29 mouse cellular contexts compared by ENCODE assay signal in genomic region chr12:86004627-86005026, GRCm38 (mm10).
DNase-seq lines count a peak whose midpoint lies in the region; ATAC-seq and TF ChIP-seq lines count a peak whose summit lies in the region.
"Had no signal": no experiment of that assay in that cellular context is flagged by ENCODE, and none has a peak within 500 bp of the region (broad histone marks: within the 10 kb centered on the region; RNA-seq: fewer than 3 reads in every experiment).

No protein-coding gene starts in this region.

- no peaks in the 10 kb centered on the region for H3K36me3 ChIP-seq in liver, embryonic 11.5 days (ENCODE audit: control insufficient read depth, insufficient read depth, low read length)
- no peaks in the 10 kb centered on the region for H3K36me3 ChIP-seq in liver, embryonic 14.5 days (replicated peaks; ENCODE audit: control insufficient read depth, insufficient read depth, low read depth)
- H3K36me3 ChIP-seq in midbrain, embryonic 16.5 days (ENCODE audit: control insufficient read depth, insufficient read depth, low read length) = no peaks in the 10 kb centered on the region
- H3K36me3 ChIP-seq in forebrain, embryonic 11.5 days (ENCODE audit: control insufficient read depth, insufficient read depth, low read length) = no peaks in the 10 kb centered on the region
- H3K36me3 ChIP-seq: heart, embryonic 12.5 days; heart, embryonic 15.5 days; hindbrain, embryonic 10.5 days had no signal

- no peak overlapping the region for H3K27ac ChIP-seq in liver, embryonic 11.5 days (ENCODE audit: low read depth, low read length)
- no peak overlapping the region for H3K27ac ChIP-seq in liver, embryonic 14.5 days
- H3K27ac ChIP-seq in midbrain, embryonic 16.5 days (ENCODE audit: low read length) = no peak overlapping the region
- H3K27ac ChIP-seq in forebrain, embryonic 11.5 days (ENCODE audit: low read depth, low read length) = no peak overlapping the region
- H3K27ac ChIP-seq: forebrain, embryonic 13.5 days; heart, embryonic 15.5 days; hindbrain, embryonic 10.5 days; hindbrain, embryonic 14.5 days; hindbrain, postnatal 0 days had no signal

- no peak for TF ChIP-seq CTCF in liver, embryonic 14.5 days (IDR thresholded peaks at IDR 0.05; ENCODE audit: low read depth)

- no peaks in the 10 kb centered on the region for H3K27me3 ChIP-seq in liver, embryonic 11.5 days (replicated peaks; ENCODE audit: control insufficient read depth, insufficient read depth, low read length)
- no peaks in the 10 kb centered on the region for H3K27me3 ChIP-seq in liver, embryonic 14.5 days (ENCODE audit: control insufficient read depth, insufficient read depth, low read length)
- no peaks in the 10 kb centered on the region for H3K27me3 ChIP-seq in midbrain, embryonic 16.5 days (ENCODE audit: control insufficient read depth, insufficient read depth, low read depth, low read length)
- no peaks in the 10 kb centered on the region for H3K27me3 ChIP-seq in forebrain, embryonic 11.5 days (ENCODE audit: control insufficient read depth, insufficient read depth, low read length)
- H3K27me3 ChIP-seq: CH12.LX; forebrain, embryonic 13.5 days; heart, embryonic 12.5 days; heart, embryonic 15.5 days; Patski had no signal

- H3K9me3 ChIP-seq in liver, embryonic 11.5 days (ENCODE audit: control insufficient read depth, low read length) = no peaks in the 10 kb centered on the region
- no peaks in the 10 kb centered on the region for H3K9me3 ChIP-seq in liver, embryonic 14.5 days (ENCODE audit: control insufficient read depth, low read length)
- H3K9me3 ChIP-seq in midbrain, embryonic 16.5 days (replicated peaks; ENCODE audit: control insufficient read depth, low read length, poor library complexity, severe bottlenecking) = no peaks in the 10 kb centered on the region
- H3K9me3 ChIP-seq in forebrain, embryonic 11.5 days (ENCODE audit: control insufficient read depth, low read length) = no peaks in the 10 kb centered on the region
- H3K9me3 ChIP-seq: forebrain, embryonic 13.5 days; G1E; heart, embryonic 12.5 days; heart, embryonic 15.5 days; hindbrain, embryonic 10.5 days had no signal

- 96% methylated on average over 3 of the region's 3 CpGs for WGBS in liver, embryonic 11.5 days
- WGBS in liver, embryonic 14.5 days (ENCODE audit: insufficient replicate concordance) = 75% methylated on average over 3 of the region's 3 CpGs
- WGBS in midbrain, embryonic 16.5 days = 100% methylated on average over 3 of the region's 3 CpGs
- WGBS in forebrain, embryonic 11.5 days = 96% methylated on average over 3 of the region's 3 CpGs

- no peak overlapping the region for H3K9ac ChIP-seq in liver, embryonic 11.5 days (ENCODE audit: low read depth, low read length)
- H3K9ac ChIP-seq in liver, embryonic 14.5 days (replicated peaks) = no peak overlapping the region
- H3K9ac ChIP-seq in midbrain, embryonic 16.5 days (ENCODE audit: low read depth, low read length) = no peak overlapping the region
- H3K9ac ChIP-seq in forebrain, embryonic 11.5 days (ENCODE audit: low read length) = no peak overlapping the region
- H3K9ac ChIP-seq: forebrain, embryonic 13.5 days; heart, embryonic 12.5 days; heart, embryonic 15.5 days; hindbrain, embryonic 14.5 days had no signal

- no peak for DNase-seq in liver, embryonic 11.5 days (ENCODE audit: low spot score)
- no peak for DNase-seq in liver
- peak; percentile 10 for DNase-seq in c-Kit-positive CD71-positive TER-119-negative erythroid progenitor cells, embryonic 14.5 days (ENCODE audit: low read depth)
- peak in 1 of 3 experiments; percentile 11 for DNase-seq in liver, embryonic 14.5 days (ENCODE audit: low read depth in 3 of 3, low spot score in 3 of 3)
- DNase-seq in cerebellum, adult 11 months = no peak
- no peak for DNase-seq in forebrain, embryonic 11.5 days (ENCODE audit: low spot score)
- DNase-seq: adrenal gland, postnatal 10 days; adrenal gland, postnatal 36 days; B cell, adult 2 months; cerebellum, adult 18-20 months; cerebellum, adult 9-10 months; cerebellum, postnatal 14 days; gastrocnemius, postnatal 10 days; gastrocnemius, postnatal 36 days; heart, postnatal 10 days; heart, postnatal 36 days had no signal

- H3K4me1 ChIP-seq in liver, embryonic 11.5 days (replicated peaks; ENCODE audit: control insufficient read depth, insufficient read depth, low read length) = peaks cover 6% of the 10 kb centered on the region; the same call in 1 of the 2 replicates
- peaks cover 0 to 10% of the 10 kb centered on the region in 2 experiments; a peak in 1 of 4 replicates for H3K4me1 ChIP-seq in liver, embryonic 14.5 days (replicated peaks; ENCODE audit: control insufficient read depth in 2 of 2, insufficient read depth in 2 of 2, low read length in 1 of 2)
- H3K4me1 ChIP-seq in midbrain, embryonic 16.5 days (ENCODE audit: control insufficient read depth, insufficient read depth, low read length) = peaks cover 2% of the 10 kb centered on the region; the same call in 1 of the 2 replicates
- H3K4me1 ChIP-seq in forebrain, embryonic 11.5 days (replicated peaks; ENCODE audit: control insufficient read depth, insufficient read depth, low read length) = no peaks in the 10 kb centered on the region

- no peak overlapping the region for H3K4me2 ChIP-seq in liver, embryonic 11.5 days
- H3K4me2 ChIP-seq in liver, embryonic 14.5 days (ENCODE audit: low read depth) = no peak overlapping the region
- no peak overlapping the region for H3K4me2 ChIP-seq in midbrain, embryonic 16.5 days (ENCODE audit: low read length)
- no peak overlapping the region for H3K4me2 ChIP-seq in forebrain, embryonic 11.5 days (ENCODE audit: low read depth, low read length, severe bottlenecking)
- H3K4me2 ChIP-seq: forebrain, embryonic 13.5 days; heart, embryonic 12.5 days; heart, embryonic 15.5 days; hindbrain, embryonic 14.5 days had no signal

- 0 out of 2 replicates have a peak, but pooled peaks have one; percentile 45 for ATAC-seq in liver, embryonic 11.5 days (replicated peaks; ENCODE audit: low FRiP score)
- ATAC-seq in erythroblast, adult 5-6 weeks (replicated peaks; ENCODE audit: low FRiP score, poor library complexity, severe bottlenecking) = 0 out of 2 replicates have a peak, but pooled peaks have one; percentile 20
- peak; percentile 72 for ATAC-seq in liver, embryonic 14.5 days (ENCODE audit: insufficient read depth)
- no peak for ATAC-seq in midbrain, embryonic 16.5 days
- ATAC-seq in forebrain, embryonic 11.5 days (replicated peaks; ENCODE audit: low FRiP score) = no peak
- ATAC-seq: forebrain, embryonic 13.5 days; forebrain, embryonic 16.5 days; hindbrain, postnatal 0 days; inflammation-experienced regulatory T-cells, adult 6 months; Patski had no signal

- no peak overlapping the region for H3K4me3 ChIP-seq in liver, embryonic 11.5 days (ENCODE audit: low read depth, low read length)
- H3K4me3 ChIP-seq in liver, embryonic 14.5 days (ENCODE audit: insufficient read depth in 1 of 2, low read depth in 2 of 2, low read length in 2 of 2) = no peak overlapping the region
- no peak overlapping the region for H3K4me3 ChIP-seq in midbrain, embryonic 16.5 days (ENCODE audit: low read depth, low read length)
- no peak overlapping the region for H3K4me3 ChIP-seq in forebrain, embryonic 11.5 days (ENCODE audit: low read depth, low read length)
- H3K4me3 ChIP-seq: forebrain, embryonic 13.5 days; heart, embryonic 12.5 days; heart, embryonic 15.5 days; hindbrain, embryonic 10.5 days had no signal

- TF ChIP-seq EP300 in liver, embryonic 14.5 days (IDR thresholded peaks at IDR 0.05; ENCODE audit: low read depth) = 0 out of 2 replicates have a peak, but pooled peaks have one; percentile 20

Comparison
In these comparisons a context has a peak if more than half of its experiments do, and no peak if none do; other contexts are left out.
1. ATAC-seq: peak in liver, embryonic 11.5 days (single experiment), erythroblast, adult 5-6 weeks (single experiment) and liver, embryonic 14.5 days (single experiment); none in midbrain, embryonic 16.5 days (single experiment) and forebrain, embryonic 11.5 days (single experiment).